Mouse (Mus musculus) natural killer cell, adult 2 months (primary cell): Measurements from ENCODE around the gene Scyl1.

ENCODE experiments used
- DNase-seq, 2 experiments: peaks; one replicate each; pipeline ENCODE4 v3.0.0; 2022; ENCODE audit warnings: low spot score in 2 of 2

Scyl1 gene

GRCm38 (mm10) chr19:5715793-5716688, 55.2 kb downstream of the Scyl1 start:
- no peak for DNase-seq

DNA sequence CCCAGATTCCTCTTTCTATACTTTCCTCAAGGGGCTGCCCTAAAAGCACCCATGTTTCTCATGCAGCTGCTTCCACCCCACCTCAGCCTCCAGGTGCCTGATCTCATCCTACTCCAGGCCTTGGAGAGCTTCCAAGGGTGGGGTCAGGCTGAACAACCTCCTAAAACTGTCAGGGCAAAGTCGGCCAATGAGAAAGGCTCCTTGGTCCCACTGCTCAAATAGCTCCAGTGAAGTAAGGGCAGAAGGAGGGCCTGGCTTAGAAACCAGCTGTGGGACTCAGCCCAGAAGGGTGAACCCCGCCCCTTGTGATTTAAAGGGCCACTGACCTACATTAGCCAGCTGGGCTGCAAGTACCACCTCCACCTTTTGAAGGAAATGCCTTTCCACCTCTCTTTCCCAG, 57.5 kb downstream of the Scyl1 start:
- DNase-seq, result no peak

GRCm38 (mm10) chr19:5713255-5713654, 58.0 kb downstream of the Scyl1 start:
- DNase-seq, result no peak

GRCm38 (mm10) chr19:5711907-5712460, 59.2 kb downstream of the Scyl1 start:
- peak in 1 of 2 experiments; percentile 29 for DNase-seq

DNA sequence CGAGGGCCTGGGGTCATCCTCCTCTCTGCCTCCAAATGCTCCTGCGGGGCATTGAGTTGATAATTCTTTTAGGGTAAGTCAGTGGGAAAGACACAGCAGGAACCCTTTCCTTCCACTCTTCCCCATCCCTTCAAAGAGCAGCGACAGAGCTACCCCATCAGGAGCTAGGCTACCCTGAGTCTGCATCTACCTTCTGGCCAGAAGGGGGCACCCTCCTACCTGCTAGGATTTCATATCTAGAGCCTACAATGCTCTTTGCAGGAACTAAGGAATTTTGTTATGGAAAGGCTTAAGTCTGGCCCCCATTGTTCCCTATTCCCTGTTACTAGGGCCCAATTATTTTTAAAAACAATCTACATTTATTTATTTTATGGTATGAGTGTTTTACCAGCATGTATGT, 60.0 kb downstream of the Scyl1 start:
- DNase-seq, result peak in 1 of 2 experiments; percentile 62

- no peak for DNase-seq
These were observed 60.6 kb downstream of the Scyl1 start for GRCm38 (mm10) chr19:5710581-5710980.

DNA sequence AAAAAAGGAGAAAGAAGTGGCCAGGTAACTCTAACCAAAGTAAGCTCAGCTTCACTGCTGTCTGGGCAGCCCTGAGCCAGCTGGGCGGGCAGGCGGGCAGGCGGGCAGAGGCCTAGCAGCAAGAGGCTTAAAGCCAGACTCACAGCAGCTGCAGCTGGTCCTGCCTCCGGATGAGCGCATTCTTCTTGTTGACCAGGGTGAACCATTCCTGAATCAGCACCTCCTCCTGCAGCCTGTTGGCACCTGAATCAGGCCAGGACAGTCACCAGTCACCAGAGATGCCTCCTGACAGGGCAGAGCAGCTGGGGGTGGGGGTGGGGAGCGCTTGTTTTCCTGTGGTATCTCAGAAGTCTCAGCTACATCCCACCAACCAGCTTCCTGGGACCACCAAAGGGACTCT, 61.2 kb downstream of the Scyl1 start:
- no peak for DNase-seq
